Mouse (Mus musculus) neural tube, embryonic 15.5 days (tissue): ENCODE results near the gene Adgrl2. TPM values are rescaled to one million over a fixed set of nuclear protein-coding genes. Genes with fewer than 3 reads are reported as not detected.

Experiments
- ATAC-seq: fragments of 200-750 bp; cut with Nextera tagmentation; 2 replicates; pipeline ENCODE4 v1.8.0; 2017; ENCODE audit warnings: mild to moderate bottlenecking, moderate TSS enrichment, moderate library complexity; ENCODE audit not compliant: low FRiP score
- H3K27ac ChIP-seq: fragments of 300-500 bp; sonication (generic); replicated peaks from 2 replicates; pipeline ENCODE4 v1.5.1; 2015; ENCODE audit warnings: mild to moderate bottlenecking, inconsistent platforms
- H3K27me3 ChIP-seq: fragments of 300-500 bp; sonication (generic); replicated peaks from 2 replicates; pipeline ENCODE4 v1.6.1; 2015; ENCODE audit warnings: inconsistent platforms
- H3K36me3 ChIP-seq: fragments of 300-500 bp; sonication (generic); 2 replicates; pipeline ENCODE4 v1.6.1; 2015; ENCODE audit warnings: inconsistent platforms
- H3K4me1 ChIP-seq: fragments of 300-500 bp; sonication (generic); 2 replicates; pipeline ENCODE4 v1.6.1; 2015; ENCODE audit warnings: inconsistent platforms
- H3K4me2 ChIP-seq: fragments of 300-500 bp; sonication (generic); 2 replicates; pipeline ENCODE4 v1.6.1; 2015; ENCODE audit warnings: inconsistent platforms, mild to moderate bottlenecking, moderate library complexity
- H3K4me3 ChIP-seq: fragments of 300-500 bp; sonication (generic); replicated peaks from 2 replicates; pipeline ENCODE4 v1.5.1; 2015; ENCODE audit warnings: mild to moderate bottlenecking, inconsistent platforms
- H3K9ac ChIP-seq: fragments of 300-500 bp; sonication (generic); replicated peaks from 2 replicates; pipeline ENCODE4 v1.6.1; 2015; ENCODE audit warnings: mild to moderate bottlenecking, inconsistent platforms
- H3K9me3 ChIP-seq: fragments of 300-500 bp; sonication (generic); replicated peaks from 2 replicates; pipeline ENCODE4 v1.6.1; 2016; ENCODE audit warnings: inconsistent platforms
- WGBS: fragments of 180-500 bp; shearing (Covaris S2); methylation state at CpG from one replicate; pipeline ENCODE4 v1.1.7; 2015; ENCODE audit warnings: mixed read lengths; 5-methylcytosine and 5-hydroxymethylcytosine counted together
- polyA plus RNA-seq: library from polyadenylated mRNA; unstranded; fragments of >200 nt; fragmentation: Nextera tagmentation; extraction: Ambion mirVana; gene quantifications from 2 replicates; pipeline ENCODE4 v1.2.1, GENCODE M21; 2015

Adgrl2 gene
- polyA plus RNA-seq, result 136 and 171 TPM in 2 replicates

- under 1% methylated on average over 25 of the region's 25 CpGs for WGBS
- no peaks in the 10 kb centered on the region for H3K27me3 ChIP-seq
- H3K36me3 ChIP-seq, result no peaks in the 10 kb centered on the region
- H3K27ac ChIP-seq, result peak within 1 kb of the TSS; percentile 99
- no peaks in the 10 kb centered on the region for H3K9me3 ChIP-seq
- peak within 1 kb of the TSS; percentile 99 for H3K9ac ChIP-seq
- peak; percentile 19; the same call in 1 of the 2 replicates for ATAC-seq
- peaks cover 12% of the 10 kb centered on the region for H3K4me1 ChIP-seq
- H3K4me2 ChIP-seq, result peak within 1 kb of the TSS; percentile 70
- peak within 1 kb of the TSS; percentile 94 for H3K4me3 ChIP-seq
Measured at GRCm38 (mm10) chr3:148990531-148991003, at the start of gene Adgrl2. Gene Adgrl2, minus strand, starts transcription at chr3:148990555.

- Histone ChIP-seq H3K27me3 (no peaks in the 10 kb centered on the region), H3K4me1 (peaks cover 20% of the 10 kb centered on the region), H3K4me3 (no peak overlapping the region), H3K36me3 (no peaks in the 10 kb centered on the region), H3K27ac (no peak overlapping the region), H3K9me3 (no peaks in the 10 kb centered on the region), H3K9ac (no peak overlapping the region), H3K4me2 (no peak overlapping the region)
- no peak for ATAC-seq
- WGBS, result 75% methylated on average over 4 of the region's 4 CpGs
Measured at GRCm38 (mm10) chr3:149038771-149039170, 48.4 kb upstream of the Adgrl2 start.

GRCm38 (mm10) chr3:149019925-149020324 is 29.6 kb upstream of the Adgrl2 start:
- H3K4me1 ChIP-seq, result no peaks in the 10 kb centered on the region
- H3K9ac ChIP-seq, result no peak overlapping the region
- H3K27me3 ChIP-seq, result no peaks in the 10 kb centered on the region
- H3K4me2 ChIP-seq, result no peak overlapping the region
- no peak overlapping the region for H3K4me3 ChIP-seq
- no peak overlapping the region for H3K27ac ChIP-seq
- H3K9me3 ChIP-seq, result no peaks in the 10 kb centered on the region
- 53% methylated on average over 5 of the region's 5 CpGs for WGBS
- ATAC-seq, result no peak
- H3K36me3 ChIP-seq, result no peaks in the 10 kb centered on the region

GRCm38 (mm10) chr3:149009311-149009710 is 19.0 kb upstream of the Adgrl2 start:
- H3K4me1 ChIP-seq, result peaks cover 5% of the 10 kb centered on the region; the same call in 1 of the 2 replicates
- H3K9me3 ChIP-seq, result no peaks in the 10 kb centered on the region
- H3K27me3 ChIP-seq, result no peaks in the 10 kb centered on the region
- H3K4me2 ChIP-seq, result no peak overlapping the region
- no peaks in the 10 kb centered on the region for H3K36me3 ChIP-seq
- no peak for ATAC-seq
- no peak overlapping the region for H3K27ac ChIP-seq
- no peak overlapping the region for H3K4me3 ChIP-seq
- no peak overlapping the region for H3K9ac ChIP-seq
- 74% methylated on average over 7 of the region's 7 CpGs for WGBS

GRCm38 (mm10) chr3:149008634-149009023 is 18.3 kb upstream of the Adgrl2 start:
- no peaks in the 10 kb centered on the region for H3K27me3 ChIP-seq

GRCm38 (mm10) chr3:149007860-149008633 is 17.7 kb upstream of the Adgrl2 start:
- H3K27me3 ChIP-seq, result no peaks in the 10 kb centered on the region
- H3K27ac ChIP-seq, result no peak overlapping the region
- no peaks in the 10 kb centered on the region for H3K9me3 ChIP-seq
- no peak for ATAC-seq
- H3K4me3 ChIP-seq, result no peak overlapping the region
- peak overlapping the region; percentile 11; the same call in 1 of the 2 replicates for H3K4me2 ChIP-seq
- H3K36me3 ChIP-seq, result no peaks in the 10 kb centered on the region
- 68% methylated on average over 20 of the region's 20 CpGs for WGBS
- H3K9ac ChIP-seq, result no peak overlapping the region
- H3K4me1 ChIP-seq, result peaks cover 5% of the 10 kb centered on the region; the same call in 1 of the 2 replicates

More at GRCm38 (mm10) chr3:149008634-149009023, 18.3 kb upstream of the Adgrl2 start:
- H3K36me3 ChIP-seq, result no peaks in the 10 kb centered on the region
- WGBS, result 69% methylated on average over 6 of the region's 6 CpGs
- H3K4me1 ChIP-seq, result peaks cover 5% of the 10 kb centered on the region; the same call in 1 of the 2 replicates
- no peaks in the 10 kb centered on the region for H3K9me3 ChIP-seq
- no peak overlapping the region for H3K4me3 ChIP-seq
- no peak overlapping the region for H3K27ac ChIP-seq
- no peak overlapping the region for H3K9ac ChIP-seq
- no peak overlapping the region for H3K4me2 ChIP-seq
- ATAC-seq, result no peak

GRCm38 (mm10) chr3:149001364-149001763 is 11.0 kb upstream of the Adgrl2 start:
- Histone ChIP-seq H3K27me3 (no peaks in the 10 kb centered on the region), H3K4me1 (no peaks in the 10 kb centered on the region), H3K9me3 (no peaks in the 10 kb centered on the region), H3K36me3 (no peaks in the 10 kb centered on the region), H3K27ac (no peak overlapping the region), H3K4me2 (no peak overlapping the region), H3K4me3 (no peak overlapping the region), H3K9ac (no peak overlapping the region)
- 46% methylated on average over 8 of the region's 8 CpGs for WGBS
- no peak for ATAC-seq

- Histone ChIP-seq H3K4me2 (no peak overlapping the region), H3K4me3 (no peak overlapping the region), H3K9ac (no peak overlapping the region), H3K27me3 (no peaks in the 10 kb centered on the region), H3K36me3 (no peaks in the 10 kb centered on the region), H3K27ac (no peak overlapping the region), H3K4me1 (no peaks in the 10 kb centered on the region), H3K9me3 (no peaks in the 10 kb centered on the region)
- no peak for ATAC-seq
- WGBS, result 78% methylated on average over 10 of the region's 10 CpGs
Measured at GRCm38 (mm10) chr3:148998661-148999060, 8.3 kb upstream of the Adgrl2 start.

GRCm38 (mm10) chr3:148991056-148991455 is 701 bp upstream of the Adgrl2 start:
- H3K9me3 ChIP-seq, result no peaks in the 10 kb centered on the region
- no peaks in the 10 kb centered on the region for H3K36me3 ChIP-seq
- H3K9ac ChIP-seq, result no peak overlapping the region
- peak overlapping the region; percentile 70 for H3K4me2 ChIP-seq
- 2% methylated on average over 8 of the region's 8 CpGs for WGBS
- ATAC-seq, result no peak
- peaks cover 11% of the 10 kb centered on the region for H3K4me1 ChIP-seq
- peak overlapping the region; percentile 94 for H3K4me3 ChIP-seq
- no peaks in the 10 kb centered on the region for H3K27me3 ChIP-seq
- peak overlapping the region; percentile 99; the same call in 1 of the 2 replicates for H3K27ac ChIP-seq

- WGBS, result under 1% methylated on average over 54 of the region's 68 CpGs
- Histone ChIP-seq H3K36me3 (no peaks in the 10 kb centered on the region), H3K4me2 (peak overlapping the region; percentile 70), H3K4me3 (peak overlapping the region; percentile 94), H3K9ac (peak overlapping the region; percentile 99), H3K27ac (peak overlapping the region; percentile 99), H3K9me3 (no peaks in the 10 kb centered on the region), H3K27me3 (no peaks in the 10 kb centered on the region), H3K4me1 (peaks cover 15% of the 10 kb centered on the region)
- ATAC-seq, result peak; percentile 69
Measured at GRCm38 (mm10) chr3:148989818-148990530, 381 bp downstream of the Adgrl2 start.

GRCm38 (mm10) chr3:148988996-148989817 is 1.1 kb downstream of the Adgrl2 start:
- Histone ChIP-seq H3K27ac (peak overlapping the region; percentile 99), H3K4me1 (peaks cover 23% of the 10 kb centered on the region), H3K9me3 (no peaks in the 10 kb centered on the region), H3K9ac (peak overlapping the region; percentile 99), H3K27me3 (no peaks in the 10 kb centered on the region), H3K4me2 (peak overlapping the region; percentile 70), H3K36me3 (no peaks in the 10 kb centered on the region), H3K4me3 (peak overlapping the region; percentile 94)
- ATAC-seq, result peak; percentile 89
- WGBS, result under 1% methylated on average over 66 of the region's 75 CpGs
